Mouse (Mus musculus): ENCODE data around the gene Zfp324. TPM values are rescaled to one million over a fixed set of nuclear protein-coding genes. Genes with fewer than 3 reads are reported as not detected.

Gene Zfp324
- total RNA-seq, 2 experiments from 2014 or later = 9.4 to 9.6 TPM

GRCm38 (mm10) chr7:12961511-12962141, 4.0 kb upstream of the Zfp324 start:
- DNase-seq (ENCODE audit: low spot score in 2 of 2) = peak; percentile 29 to 57

- peak; percentile 48 to 61 for DNase-seq (ENCODE audit: low spot score in 2 of 2)
These were observed 637 bp downstream of the Zfp324 start for GRCm38 (mm10) chr7:12966104-12966845.

- no peak for DNase-seq (ENCODE audit: low spot score in 2 of 2)
These were observed 5.3 kb downstream of the Zfp324 start for GRCm38 (mm10) chr7:12970906-12971305.

- DNase-seq (ENCODE audit: low spot score in 2 of 2) = peak; percentile 99
These were observed 12.2 kb downstream of the Zfp324 start, which contains the start of gene Zfp446 for GRCm38 (mm10) chr7:12977682-12978389. Gene Zfp446 (plus strand): TSS chr7:12977848.

GRCm38 (mm10) chr7:12978931-12979722, 13.5 kb downstream of the Zfp324 start:
- no peak for DNase-seq (ENCODE audit: low spot score in 2 of 2)

- no peak for DNase-seq (ENCODE audit: low spot score in 2 of 2)
These were observed 14.1 kb downstream of the Zfp324 start for GRCm38 (mm10) chr7:12979776-12980175.

GRCm38 (mm10) chr7:12980291-12980690, 14.7 kb downstream of the Zfp324 start:
- DNase-seq (ENCODE audit: low spot score in 2 of 2) = no peak

GRCm38 (mm10) chr7:12985724-12986123, 20.1 kb downstream of the Zfp324 start:
- no peak for DNase-seq (ENCODE audit: low spot score in 2 of 2)

GRCm38 (mm10) chr7:12986906-12987305, 21.3 kb downstream of the Zfp324 start:
- DNase-seq (ENCODE audit: low spot score in 2 of 2) = no peak

- no peak for DNase-seq (ENCODE audit: low spot score in 2 of 2)
These were observed 22.0 kb downstream of the Zfp324 start for GRCm38 (mm10) chr7:12987409-12988189.

GRCm38 (mm10) chr7:12992222-12992621, 26.6 kb downstream of the Zfp324 start:
- DNase-seq (ENCODE audit: low spot score in 2 of 2) = no peak

- DNase-seq (ENCODE audit: low spot score in 2 of 2) = no peak
These were observed 27.5 kb downstream of the Zfp324 start for GRCm38 (mm10) chr7:12993148-12993547.

- no peak for DNase-seq (ENCODE audit: low spot score in 2 of 2)
These were observed 30.2 kb downstream of the Zfp324 start for GRCm38 (mm10) chr7:12995862-12996261.

GRCm38 (mm10) chr7:12997230-12997629, 31.6 kb downstream of the Zfp324 start:
- no peak for DNase-seq (ENCODE audit: low spot score in 2 of 2)

GRCm38 (mm10) chr7:12998053-12998452, 32.4 kb downstream of the Zfp324 start, which contains the start of gene Slc27a5:
Gene Slc27a5 (minus strand): TSS chr7:12998192.
- DNase-seq (ENCODE audit: low spot score in 2 of 2) = no peak

- no peak for DNase-seq (ENCODE audit: low spot score in 2 of 2)
These were observed 33.2 kb downstream of the Zfp324 start, which contains the start of gene Trim28 for GRCm38 (mm10) chr7:12998851-12999250. Gene Trim28 (plus strand): TSS chr7:12999114.

GRCm38 (mm10) chr7:13001584-13001983, 35.9 kb downstream of the Zfp324 start:
- DNase-seq (ENCODE audit: low spot score in 2 of 2) = no peak

GRCm38 (mm10) chr7:13003380-13003779, 37.7 kb downstream of the Zfp324 start:
- no peak for DNase-seq (ENCODE audit: low spot score in 2 of 2)

GRCm38 (mm10) chr7:13006011-13006410, 40.4 kb downstream of the Zfp324 start:
- DNase-seq (ENCODE audit: low spot score in 2 of 2) = no peak

GRCm38 (mm10) chr7:13006531-13006930, 40.9 kb downstream of the Zfp324 start:
- DNase-seq (ENCODE audit: low spot score in 2 of 2) = no peak
